Mouse (Mus musculus): ENCODE results near the gene Limch1. TPM values are rescaled to one million over a fixed set of nuclear protein-coding genes. Genes with fewer than 3 reads are reported as not detected.

The Limch1 gene
- polyA plus RNA-seq (2015; fragmentation: Nextera tagmentation; extraction: Ambion mirVana): 24.6 and 25.1 TPM in 2 replicates

DNA sequence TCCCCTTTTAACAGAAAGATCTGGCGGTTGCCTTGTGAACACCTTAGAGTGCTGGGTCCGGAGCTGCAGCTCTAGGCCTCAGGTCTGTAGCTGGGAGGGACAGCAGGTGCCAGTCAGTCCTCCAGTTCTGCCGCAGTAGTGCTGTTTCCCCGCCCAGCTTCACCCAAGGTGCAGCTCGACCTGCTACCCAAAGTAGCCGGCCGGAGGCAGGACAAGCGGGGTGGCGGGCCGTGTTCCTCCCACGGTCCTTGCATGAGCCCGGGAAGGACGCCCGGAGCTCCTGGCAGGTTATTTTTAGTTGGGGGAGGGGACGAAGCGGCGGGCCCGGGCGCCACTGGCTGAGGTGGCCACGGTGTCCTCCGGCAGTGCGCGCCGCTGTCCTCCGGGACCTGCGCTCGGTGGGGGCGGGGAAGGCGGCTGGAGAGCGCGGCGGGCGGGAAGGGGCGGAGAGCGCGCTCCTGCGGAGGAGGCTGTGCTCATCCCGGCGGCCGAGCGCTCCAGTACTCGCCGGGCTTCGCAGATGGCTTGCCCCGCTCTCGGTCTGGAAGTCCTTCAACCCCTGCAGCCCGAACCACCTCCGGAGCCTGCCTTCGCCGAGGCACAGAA, at the start of gene Limch1:
Gene Limch1, plus strand, starts transcription at position 438 of the 606 bp plus-strand sequence.
- Histone ChIP-seq H3K4me3 (peak within 1 kb of the TSS; percentile 76), H3K9ac (peak within 1 kb of the TSS; percentile 83), H3K27ac (replicated peaks) (peak within 1 kb of the TSS; percentile 61), H3K27me3 (replicated peaks) (peaks cover 92% of the 10 kb centered on the region), H3K4me2 (peak within 1 kb of the TSS; percentile 91), H3K4me1 (peaks cover 18% of the 10 kb centered on the region), H3K36me3 (no peaks in the 10 kb centered on the region), H3K9me3 (no peaks in the 10 kb centered on the region)
- peak; percentile 42; the same call in 1 of the 2 replicates for ATAC-seq (ENCODE audit: extremely low read depth, insufficient number of reproducible peaks, low FRiP score, low TSS enrichment)
- under 1% methylated on average over 50 of the region's 50 CpGs for WGBS

DNA sequence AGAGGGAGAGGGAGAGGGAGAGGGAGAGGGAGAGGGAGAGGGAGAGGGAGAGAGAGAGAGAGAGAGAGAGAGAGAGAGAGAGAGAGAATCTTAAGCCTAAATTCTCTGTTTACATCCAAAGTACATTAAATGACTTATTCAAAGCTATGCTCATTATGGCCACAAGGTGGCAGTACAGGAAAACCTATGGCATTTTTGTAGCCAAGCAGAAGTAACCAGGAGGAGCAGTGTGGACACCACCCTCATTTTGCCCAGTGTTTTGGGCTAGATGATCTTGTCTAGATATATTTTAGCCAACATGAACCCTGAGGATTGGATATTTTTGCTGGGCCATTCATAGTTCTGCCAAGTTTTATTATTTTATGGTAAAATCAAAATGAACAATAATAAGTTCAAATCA, 48.5 kb upstream of the Limch1 start:
- no peak overlapping the region for H3K27ac ChIP-seq (replicated peaks)
- H3K4me2 ChIP-seq: no peak overlapping the region
- ATAC-seq (ENCODE audit: extremely low read depth, insufficient number of reproducible peaks, low FRiP score, low TSS enrichment): no peak
- H3K4me3 ChIP-seq: no peak overlapping the region
- peaks cover 7% of the 10 kb centered on the region; the same call in 1 of the 2 replicates for H3K4me1 ChIP-seq
- no peak overlapping the region for H3K9ac ChIP-seq
- peaks cover 47% of the 10 kb centered on the region for H3K27me3 ChIP-seq (replicated peaks)
- H3K9me3 ChIP-seq: no peaks in the 10 kb centered on the region
- no peaks in the 10 kb centered on the region for H3K36me3 ChIP-seq

DNA sequence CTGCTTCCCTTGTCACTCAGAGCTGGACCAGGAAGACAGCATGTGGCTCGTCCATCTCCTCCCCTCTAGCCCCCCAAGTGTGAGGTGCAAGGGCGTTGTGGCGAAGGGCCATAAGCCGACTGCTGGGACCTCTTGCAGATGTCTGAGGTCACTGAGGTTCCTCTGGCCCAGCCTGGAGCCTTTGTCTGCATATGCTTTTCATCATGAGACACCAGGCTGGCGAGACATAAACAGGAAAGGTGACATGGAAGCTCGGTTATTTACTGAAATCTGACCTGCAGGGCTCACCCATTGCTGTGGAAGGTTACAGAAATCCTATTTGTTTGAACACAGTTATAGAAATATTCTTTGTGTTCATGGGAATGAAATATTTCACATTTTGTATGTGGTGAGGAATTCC, 45.7 kb upstream of the Limch1 start:
- H3K9ac ChIP-seq: no peak overlapping the region
- no peak overlapping the region for H3K27ac ChIP-seq (replicated peaks)
- 35% methylated on average over 6 of the region's 6 CpGs for WGBS
- H3K27me3 ChIP-seq (replicated peaks): peaks cover 67% of the 10 kb centered on the region
- peaks cover 22% of the 10 kb centered on the region for H3K4me1 ChIP-seq
- H3K9me3 ChIP-seq: no peaks in the 10 kb centered on the region
- H3K4me3 ChIP-seq: no peak overlapping the region
- no peak overlapping the region for H3K4me2 ChIP-seq
- no peak for ATAC-seq (ENCODE audit: extremely low read depth, insufficient number of reproducible peaks, low FRiP score, low TSS enrichment)
- no peaks in the 10 kb centered on the region for H3K36me3 ChIP-seq

- ATAC-seq (ENCODE audit: extremely low read depth, insufficient number of reproducible peaks, low FRiP score, low TSS enrichment): no peak
- WGBS: 76% methylated on average over 4 of the region's 4 CpGs
- Histone ChIP-seq H3K4me2 (no peak overlapping the region), H3K27me3 (replicated peaks) (peaks cover 76% of the 10 kb centered on the region), H3K4me1 (peaks cover 24% of the 10 kb centered on the region), H3K4me3 (no peak overlapping the region), H3K9me3 (no peaks in the 10 kb centered on the region), H3K27ac (replicated peaks) (no peak overlapping the region), H3K9ac (no peak overlapping the region), H3K36me3 (no peaks in the 10 kb centered on the region)
Measured at GRCm38 (mm10) chr5:66701951-66702350, 43.7 kb upstream of the Limch1 start.

- H3K27ac ChIP-seq (replicated peaks): peak overlapping the region; percentile 20
- H3K9ac ChIP-seq: no peak overlapping the region
- H3K27me3 ChIP-seq (replicated peaks): peaks cover 83% of the 10 kb centered on the region
- no peaks in the 10 kb centered on the region for H3K9me3 ChIP-seq
- peak overlapping the region; percentile 38 for H3K4me2 ChIP-seq
- H3K36me3 ChIP-seq: no peaks in the 10 kb centered on the region
- H3K4me1 ChIP-seq: peaks cover 24% of the 10 kb centered on the region
- 7% methylated on average over 10 of the region's 10 CpGs for WGBS
- ATAC-seq (ENCODE audit: extremely low read depth, insufficient number of reproducible peaks, low FRiP score, low TSS enrichment): peak; percentile 81
- no peak overlapping the region for H3K4me3 ChIP-seq
Measured at GRCm38 (mm10) chr5:66703317-66704004, 42.2 kb upstream of the Limch1 start.

- 68% methylated on average over 5 of the region's 5 CpGs for WGBS
- Histone ChIP-seq H3K4me1 (peaks cover 13% of the 10 kb centered on the region), H3K36me3 (no peaks in the 10 kb centered on the region), H3K9me3 (no peaks in the 10 kb centered on the region), H3K4me2 (no peak overlapping the region), H3K9ac (no peak overlapping the region), H3K27me3 (replicated peaks) (peaks cover 83% of the 10 kb centered on the region), H3K4me3 (no peak overlapping the region), H3K27ac (replicated peaks) (no peak overlapping the region)
- ATAC-seq (ENCODE audit: extremely low read depth, insufficient number of reproducible peaks, low FRiP score, low TSS enrichment): no peak
Measured at GRCm38 (mm10) chr5:66707859-66708258, 37.8 kb upstream of the Limch1 start.

GRCm38 (mm10) chr5:66710445-66711019, 35.1 kb upstream of the Limch1 start:
- H3K9me3 ChIP-seq: no peaks in the 10 kb centered on the region
- H3K27ac ChIP-seq (replicated peaks): no peak overlapping the region
- ATAC-seq (ENCODE audit: extremely low read depth, insufficient number of reproducible peaks, low FRiP score, low TSS enrichment): no peak
- H3K27me3 ChIP-seq (replicated peaks): peaks cover 83% of the 10 kb centered on the region
- no peak overlapping the region for H3K4me3 ChIP-seq
- peaks cover 16% of the 10 kb centered on the region for H3K4me1 ChIP-seq
- H3K4me2 ChIP-seq: no peak overlapping the region
- no peaks in the 10 kb centered on the region for H3K36me3 ChIP-seq
- H3K9ac ChIP-seq: no peak overlapping the region
- 15% methylated on average over 4 of the region's 4 CpGs for WGBS

GRCm38 (mm10) chr5:66712801-66713200, 32.8 kb upstream of the Limch1 start:
- WGBS: 46% methylated on average over 6 of the region's 6 CpGs
- Histone ChIP-seq H3K36me3 (no peaks in the 10 kb centered on the region), H3K4me2 (no peak overlapping the region), H3K9me3 (no peaks in the 10 kb centered on the region), H3K4me3 (no peak overlapping the region), H3K27ac (replicated peaks) (no peak overlapping the region), H3K27me3 (replicated peaks) (peaks cover 80% of the 10 kb centered on the region), H3K4me1 (peaks cover 21% of the 10 kb centered on the region), H3K9ac (no peak overlapping the region)
- ATAC-seq (ENCODE audit: extremely low read depth, insufficient number of reproducible peaks, low FRiP score, low TSS enrichment): no peak

GRCm38 (mm10) chr5:66715498-66715931, 30.1 kb upstream of the Limch1 start:
- Histone ChIP-seq H3K4me2 (no peak overlapping the region), H3K36me3 (no peaks in the 10 kb centered on the region), H3K27ac (replicated peaks) (no peak overlapping the region), H3K9ac (no peak overlapping the region), H3K4me1 (peaks cover 27% of the 10 kb centered on the region), H3K27me3 (replicated peaks) (peaks cover 82% of the 10 kb centered on the region), H3K9me3 (no peaks in the 10 kb centered on the region), H3K4me3 (no peak overlapping the region)
- WGBS: 9% methylated on average over 4 of the region's 4 CpGs
- no peak for ATAC-seq (ENCODE audit: extremely low read depth, insufficient number of reproducible peaks, low FRiP score, low TSS enrichment)

DNA sequence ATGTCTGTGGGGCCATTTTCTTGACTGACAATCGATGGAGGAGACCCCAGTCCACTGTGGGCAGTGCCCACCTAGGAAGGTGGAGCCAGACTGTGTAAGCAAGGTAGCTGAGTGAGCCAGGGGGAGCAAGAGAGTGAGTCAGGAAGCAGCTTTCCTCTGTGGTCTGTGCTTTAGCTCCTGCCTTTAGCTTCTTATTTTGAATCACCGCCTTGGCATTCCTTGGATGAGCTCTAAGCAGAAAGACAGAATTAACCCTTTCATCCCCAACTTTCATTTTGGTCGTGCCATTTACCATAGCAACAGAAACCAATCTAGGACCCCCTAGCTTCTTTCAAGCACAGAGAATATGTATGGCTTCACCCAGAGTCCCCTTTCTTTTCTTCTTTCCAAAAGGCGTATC, 27.7 kb upstream of the Limch1 start:
- Histone ChIP-seq H3K27ac (replicated peaks) (no peak overlapping the region), H3K4me1 (peaks cover 27% of the 10 kb centered on the region), H3K9ac (no peak overlapping the region), H3K9me3 (no peaks in the 10 kb centered on the region), H3K4me3 (no peak overlapping the region), H3K36me3 (no peaks in the 10 kb centered on the region), H3K27me3 (replicated peaks) (peaks cover 86% of the 10 kb centered on the region), H3K4me2 (no peak overlapping the region)
- no peak for ATAC-seq (ENCODE audit: extremely low read depth, insufficient number of reproducible peaks, low FRiP score, low TSS enrichment)
- WGBS: 54% methylated on average over 4 of the region's 4 CpGs

- no peak for ATAC-seq (ENCODE audit: extremely low read depth, insufficient number of reproducible peaks, low FRiP score, low TSS enrichment)
- Histone ChIP-seq H3K36me3 (no peaks in the 10 kb centered on the region), H3K9me3 (no peaks in the 10 kb centered on the region), H3K9ac (no peak overlapping the region), H3K4me1 (peaks cover 31% of the 10 kb centered on the region), H3K27me3 (replicated peaks) (peaks cover 86% of the 10 kb centered on the region), H3K27ac (replicated peaks) (no peak overlapping the region), H3K4me3 (no peak overlapping the region), H3K4me2 (no peak overlapping the region)
- 53% methylated on average over 3 of the region's 3 CpGs for WGBS
Measured at GRCm38 (mm10) chr5:66718413-66718812, 27.2 kb upstream of the Limch1 start.

Data from heart, embryonic 13.5 days (tissue).